Mouse (Mus musculus): ENCODE data around the gene Khdc4. TPM values are rescaled to one million over a fixed set of nuclear protein-coding genes. Genes with fewer than 3 reads are reported as not detected.

Khdc4 gene
- polyA plus RNA-seq, 1 experiment from 2014 or later = 65.7 TPM

DNA sequence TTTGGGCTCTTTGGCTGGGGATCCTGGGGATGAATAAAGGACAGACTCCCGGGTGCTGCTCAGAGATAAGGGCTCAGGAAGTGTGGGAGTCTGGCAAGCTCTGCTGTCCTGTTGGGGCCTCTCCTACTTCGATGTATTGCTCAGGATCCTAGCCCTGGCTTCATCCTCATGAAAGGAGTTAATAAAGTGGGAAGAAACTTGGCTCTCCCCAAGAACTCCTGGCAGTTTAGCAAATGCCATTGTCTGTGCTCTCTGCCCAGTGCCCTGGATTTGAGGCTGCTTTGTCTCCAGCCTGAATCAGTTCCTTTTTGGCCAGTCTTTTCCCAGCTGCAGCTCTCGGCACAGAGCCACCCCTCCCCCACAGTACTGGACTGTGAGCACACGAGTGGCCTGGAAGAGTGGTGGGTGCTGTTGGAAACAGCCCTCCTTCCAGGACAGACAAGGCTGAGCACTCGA is 72.5 kb downstream of the Khdc4 start:
- DNase-seq (ENCODE audit: low spot score) (peak; percentile 49), ATAC-seq (replicated peaks; ENCODE audit: low FRiP score) (0 out of 2 replicates have a peak, but pooled peaks have one; percentile 53)
- Histone ChIP-seq H3K9me3 (ENCODE audit: control insufficient read depth, low read length) (no peaks in the 10 kb centered on the region), H3K4me3 (ENCODE audit: low read depth, low read length) (no peak overlapping the region), H3K4me1 (replicated peaks; ENCODE audit: control insufficient read depth, insufficient read depth, low read length) (peaks cover 14% of the 10 kb centered on the region), H3K36me3 (ENCODE audit: control insufficient read depth, insufficient read depth, low read length) (no peaks in the 10 kb centered on the region), H3K4me2 (peak overlapping the region; percentile 46), H3K27me3 (replicated peaks; ENCODE audit: control insufficient read depth, insufficient read depth, low read length) (no peaks in the 10 kb centered on the region), H3K27ac (ENCODE audit: low read depth, low read length) (peak overlapping the region; percentile 80), H3K9ac (ENCODE audit: low read depth, low read length) (peak overlapping the region; percentile 36)
- 13% methylated on average over 5 of the region's 5 CpGs for WGBS

DNA sequence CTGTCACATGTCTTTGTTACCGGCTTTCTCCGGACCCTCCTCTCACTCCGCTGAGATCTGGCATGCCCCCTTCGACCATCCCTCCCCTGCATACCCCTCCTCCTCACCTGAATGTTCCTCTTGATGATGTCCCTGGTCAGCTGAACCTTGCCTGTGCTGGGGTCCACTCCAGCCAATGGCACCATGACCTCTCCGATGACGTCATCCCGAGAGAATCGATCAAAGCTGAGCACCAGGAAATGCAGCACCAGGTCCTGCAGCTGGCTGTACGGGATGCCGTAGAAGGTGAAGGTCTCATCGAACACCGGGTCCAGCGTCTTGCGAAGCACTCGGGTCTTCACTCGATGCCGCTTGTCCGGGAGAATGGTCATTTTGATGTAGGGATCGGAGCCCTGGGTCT is 76.0 kb downstream of the Khdc4 start:
- H3K36me3 ChIP-seq (ENCODE audit: control insufficient read depth, insufficient read depth, low read length) = no peaks in the 10 kb centered on the region
- 87% methylated on average over 19 of the region's 19 CpGs for whole genome bisulfite sequencing
- no peak overlapping the region for H3K9ac ChIP-seq (ENCODE audit: low read depth, low read length)
- no peaks in the 10 kb centered on the region for H3K9me3 ChIP-seq (ENCODE audit: control insufficient read depth, low read length)
- ATAC-seq (replicated peaks; ENCODE audit: low FRiP score) (no peak), DNase-seq (ENCODE audit: low spot score) (no peak)
- no peak overlapping the region for H3K4me2 ChIP-seq
- H3K27me3 ChIP-seq (replicated peaks; ENCODE audit: control insufficient read depth, insufficient read depth, low read length) = no peaks in the 10 kb centered on the region
- H3K4me3 ChIP-seq (ENCODE audit: low read depth, low read length) = no peak overlapping the region
- H3K27ac ChIP-seq (ENCODE audit: low read depth, low read length) = no peak overlapping the region
- H3K4me1 ChIP-seq (replicated peaks; ENCODE audit: control insufficient read depth, insufficient read depth, low read length) = peaks cover 12% of the 10 kb centered on the region

DNA sequence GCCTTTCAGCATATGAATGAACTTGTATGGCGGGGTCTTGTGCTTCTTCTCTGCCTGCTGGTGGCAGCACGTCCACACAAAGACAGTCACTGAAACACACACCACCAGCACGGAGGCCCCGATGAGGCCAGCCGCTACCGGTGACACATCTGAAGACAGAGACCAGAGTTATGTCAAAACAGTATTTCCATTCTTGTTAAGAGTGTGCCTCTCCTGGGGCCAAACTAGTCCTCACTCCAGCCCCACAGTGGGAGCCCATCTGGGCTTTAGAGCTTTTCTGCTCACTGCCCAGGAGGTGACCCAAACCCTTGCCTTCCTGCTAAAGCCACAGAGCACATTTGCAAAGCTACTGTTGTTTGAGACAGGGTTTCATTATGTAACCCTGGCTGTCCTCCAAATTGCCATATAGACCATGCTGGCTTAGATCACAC is 76.8 kb downstream of the Khdc4 start:
- Histone ChIP-seq H3K9me3 (ENCODE audit: control insufficient read depth, low read length) (no peaks in the 10 kb centered on the region), H3K27me3 (replicated peaks; ENCODE audit: control insufficient read depth, insufficient read depth, low read length) (no peaks in the 10 kb centered on the region), H3K9ac (ENCODE audit: low read depth, low read length) (no peak overlapping the region), H3K4me1 (replicated peaks; ENCODE audit: control insufficient read depth, insufficient read depth, low read length) (peaks cover 12% of the 10 kb centered on the region), H3K36me3 (ENCODE audit: control insufficient read depth, insufficient read depth, low read length) (no peaks in the 10 kb centered on the region), H3K4me2 (no peak overlapping the region), H3K27ac (ENCODE audit: low read depth, low read length) (no peak overlapping the region), H3K4me3 (ENCODE audit: low read depth, low read length) (no peak overlapping the region)
- DNase-seq (ENCODE audit: low spot score) (no peak), ATAC-seq (replicated peaks; ENCODE audit: low FRiP score) (no peak)
- WGBS = 50% methylated on average over 6 of the region's 6 CpGs

Other genes with a start within 250 kb of the Khdc4 start
- 14.3 and 19.0 TPM in 2 replicates for gene Sema4a, start 224.6 kb upstream of the Khdc4 start, polyA plus RNA-seq (2014; fragmentation: Nextera tagmentation; extraction: Ambion mirVana)
- 155 and 157 TPM in 2 replicates for gene Lmna, start 175.8 kb upstream of the Khdc4 start, polyA plus RNA-seq (2014; fragmentation: Nextera tagmentation; extraction: Ambion mirVana)
- gene Mex3a, start 153.4 kb upstream of the Khdc4 start, polyA plus RNA-seq (2014; fragmentation: Nextera tagmentation; extraction: Ambion mirVana) = 9.4 and 10.2 TPM in 2 replicates
- 1.1 and 1.2 TPM in 2 replicates for gene Rab25, start 137.5 kb upstream of the Khdc4 start, polyA plus RNA-seq (2014; fragmentation: Nextera tagmentation; extraction: Ambion mirVana)
- gene Lamtor2, start 132.7 kb upstream of the Khdc4 start, polyA plus RNA-seq (2014; fragmentation: Nextera tagmentation; extraction: Ambion mirVana) = 111 and 120 TPM in 2 replicates
- gene Ubqln4, start 132.0 kb upstream of the Khdc4 start, polyA plus RNA-seq (2014; fragmentation: Nextera tagmentation; extraction: Ambion mirVana) = 65.8 and 67.7 TPM in 2 replicates
- gene Ssr2, start 109.9 kb upstream of the Khdc4 start, polyA plus RNA-seq (2014; fragmentation: Nextera tagmentation; extraction: Ambion mirVana) = 306 and 307 TPM in 2 replicates
- gene Arhgef2, start 79.8 kb upstream of the Khdc4 start, polyA plus RNA-seq (2014; fragmentation: Nextera tagmentation; extraction: Ambion mirVana) = 64.3 and 66.3 TPM in 2 replicates
- gene Rxfp4, start 32.7 kb upstream of the Khdc4 start, polyA plus RNA-seq (2014; fragmentation: Nextera tagmentation; extraction: Ambion mirVana) = not detected in 2 replicates
- gene Rit1, start 31.0 kb downstream of the Khdc4 start, polyA plus RNA-seq (2014; fragmentation: Nextera tagmentation; extraction: Ambion mirVana) = 33.9 and 34.4 TPM in 2 replicates
- gene Syt11, start 89.4 kb downstream of the Khdc4 start, polyA plus RNA-seq (2014; fragmentation: Nextera tagmentation; extraction: Ambion mirVana) = 4.7 and 5.2 TPM in 2 replicates
- 14.1 and 14.3 TPM in 2 replicates for gene Gon4l, start 149.4 kb downstream of the Khdc4 start, polyA plus RNA-seq (2014; fragmentation: Nextera tagmentation; extraction: Ambion mirVana)
- gene Msto1, start 228.2 kb downstream of the Khdc4 start, polyA plus RNA-seq (2014; fragmentation: Nextera tagmentation; extraction: Ambion mirVana) = 49.1 and 51.5 TPM in 2 replicates

All from liver, embryonic 11.5 days (tissue).